Mouse (Mus musculus) embryonic facial prominence, embryonic 12.5 days (tissue): ENCODE data around the gene Rbm34. TPM values are rescaled to one million over a fixed set of nuclear protein-coding genes. Genes with fewer than 3 reads are reported as not detected.
A peak's percentile ranks its signal among the peaks of the same experiment; 100 is the strongest.

ENCODE experiments used
- ATAC-seq: fragments of 200-750 bp; cut with Nextera tagmentation; 2 replicates; pipeline ENCODE4 v1.8.0; 2017; ENCODE audit not compliant: insufficient number of reproducible peaks, insufficient read depth, low FRiP score, low TSS enrichment
- H3K27ac ChIP-seq: fragments of 300-500 bp; sonication (generic); 2 replicates; pipeline ENCODE4 v1.5.1; 2016; ENCODE audit warnings: mild to moderate bottlenecking
- H3K27me3 ChIP-seq: fragments of 300-500 bp; sonication (generic); 2 replicates; pipeline ENCODE4 v1.6.1; 2016; ENCODE audit warnings: mild to moderate bottlenecking, moderate library complexity
- H3K36me3 ChIP-seq: fragments of 300-500 bp; sonication (generic); 2 replicates; pipeline ENCODE4 v1.6.1; 2016; ENCODE audit warnings: mild to moderate bottlenecking
- H3K4me1 ChIP-seq: fragments of 300-500 bp; sonication (generic); 2 replicates; pipeline ENCODE4 v1.6.1; 2016
- H3K4me2 ChIP-seq: fragments of 300-500 bp; sonication (generic); replicated peaks from 2 replicates; pipeline ENCODE4 v1.6.1; 2016; ENCODE audit warnings: mild to moderate bottlenecking, moderate library complexity
- H3K4me3 ChIP-seq: fragments of 300-500 bp; sonication (generic); 2 replicates; pipeline ENCODE4 v1.5.1; 2016; ENCODE audit warnings: mild to moderate bottlenecking
- H3K9ac ChIP-seq: fragments of 300-500 bp; sonication (generic); 2 replicates; pipeline ENCODE4 v1.6.1; 2016; ENCODE audit warnings: mild to moderate bottlenecking, moderate library complexity
- H3K9me3 ChIP-seq: fragments of 300-500 bp; sonication (generic); 2 replicates; pipeline ENCODE4 v1.6.1; 2016; ENCODE audit warnings: mild to moderate bottlenecking, moderate library complexity
- WGBS: fragments of 180-500 bp; shearing (Covaris S2); methylation state at CpG from one replicate; pipeline ENCODE4 v1.1.7; 2016; 5-methylcytosine and 5-hydroxymethylcytosine counted together
- polyA plus RNA-seq: library from polyadenylated mRNA; unstranded; fragments of >200 nt; fragmentation: Nextera tagmentation; extraction: Ambion mirVana; gene quantifications from 2 replicates; pipeline ENCODE4 v1.2.1, GENCODE M21; 2016

The Rbm34 gene
- polyA plus RNA-seq, 1 experiment from 2014 or later = 35.4 TPM

DNA sequence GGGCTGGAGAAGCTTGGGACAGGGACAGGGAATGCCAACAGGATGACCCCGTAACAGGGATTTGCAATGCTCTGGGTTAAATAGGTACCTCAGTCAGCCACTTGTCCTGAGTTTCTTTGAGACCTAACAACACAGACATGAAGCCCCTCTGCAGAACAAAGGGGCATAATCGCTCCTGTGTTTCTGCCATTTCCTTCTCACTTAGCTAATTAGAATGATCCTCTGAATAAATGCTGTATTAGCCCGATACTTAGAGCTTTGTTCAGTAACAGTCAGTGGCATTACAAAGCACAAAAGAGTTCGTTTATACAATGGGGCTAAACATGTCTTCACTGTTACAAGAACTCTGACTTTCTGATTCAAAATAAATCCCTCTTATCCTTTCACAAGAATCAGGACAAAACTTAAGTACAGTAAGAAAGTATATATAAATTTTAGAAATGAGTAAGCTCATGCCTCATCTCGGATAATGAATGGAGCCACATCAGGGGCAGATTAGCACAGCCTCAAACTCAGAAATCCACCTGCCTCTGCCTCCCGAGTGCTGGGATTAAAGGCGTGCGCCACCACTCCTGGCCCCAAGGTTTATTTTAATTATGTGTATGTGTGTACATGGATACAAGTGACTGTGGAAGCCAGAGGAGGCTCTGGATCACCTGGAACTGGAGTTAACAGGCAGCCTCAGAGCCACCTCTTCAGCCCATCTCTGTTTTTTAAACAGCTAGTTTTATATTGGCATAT lies 5.9 kb upstream of the Rbm34 start:
- 64% methylated on average over 8 of the region's 8 CpGs for WGBS
- Histone ChIP-seq H3K4me2 (no peak overlapping the region), H3K36me3 (no peaks in the 10 kb centered on the region), H3K27me3 (peaks cover 13% of the 10 kb centered on the region), H3K4me3 (no peak overlapping the region), H3K9ac (no peak overlapping the region), H3K9me3 (no peaks in the 10 kb centered on the region), H3K27ac (no peak overlapping the region), H3K4me1 (no peaks in the 10 kb centered on the region)
- ATAC-seq = no peak

DNA sequence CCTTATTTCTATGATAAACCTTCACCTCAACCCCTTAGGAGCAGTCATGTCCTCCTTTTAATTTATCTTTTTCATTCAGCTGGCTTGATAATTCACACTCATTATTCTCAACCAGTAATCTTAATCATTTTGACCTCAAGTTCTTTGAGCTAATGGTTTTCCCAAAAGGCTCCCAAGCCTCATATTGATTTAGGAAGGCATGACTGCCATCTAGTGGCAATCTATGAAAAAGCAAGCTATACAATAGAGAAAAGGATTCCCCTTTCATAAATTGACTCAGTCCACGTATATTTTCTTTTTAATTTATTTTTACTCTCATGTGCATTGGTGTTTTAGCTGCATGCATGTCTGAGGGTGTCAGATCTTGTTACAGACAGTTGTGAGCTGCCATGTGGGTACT lies 4.8 kb upstream of the Rbm34 start:
- Histone ChIP-seq H3K27ac (no peak overlapping the region), H3K4me3 (no peak overlapping the region), H3K9ac (no peak overlapping the region), H3K4me1 (no peaks in the 10 kb centered on the region), H3K9me3 (no peaks in the 10 kb centered on the region), H3K27me3 (peaks cover 13% of the 10 kb centered on the region), H3K36me3 (no peaks in the 10 kb centered on the region), H3K4me2 (no peak overlapping the region)
- WGBS = 20% methylated on average over 1 of the region's 1 CpGs
- ATAC-seq = no peak

DNA sequence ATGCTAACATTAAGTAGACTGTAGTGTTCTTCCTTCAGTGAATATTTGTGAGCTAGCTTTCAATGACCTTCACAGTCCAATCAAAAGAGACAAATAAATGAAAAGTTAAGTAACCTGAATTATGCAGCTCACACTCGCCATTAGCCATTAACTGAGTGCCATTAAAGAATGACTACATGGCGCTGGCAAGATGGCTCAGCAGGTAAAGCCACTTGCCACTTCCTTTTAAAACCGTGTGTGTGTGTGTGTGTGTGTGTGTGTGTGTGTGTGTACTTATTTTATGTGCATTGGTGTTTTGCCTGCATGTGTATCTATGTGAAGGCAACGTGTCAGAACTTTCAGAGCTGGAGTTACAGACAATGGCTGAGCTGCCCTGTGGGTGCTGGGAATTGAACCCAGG lies 3.6 kb upstream of the Rbm34 start:
- Histone ChIP-seq H3K27me3 (peaks cover 10% of the 10 kb centered on the region; the same call in 1 of the 2 replicates), H3K4me3 (no peak overlapping the region), H3K9me3 (no peaks in the 10 kb centered on the region), H3K4me2 (no peak overlapping the region), H3K36me3 (no peaks in the 10 kb centered on the region), H3K9ac (no peak overlapping the region), H3K27ac (no peak overlapping the region), H3K4me1 (peaks cover 4% of the 10 kb centered on the region)
- 76% methylated on average over 4 of the region's 4 CpGs for WGBS
- no peak for ATAC-seq

DNA sequence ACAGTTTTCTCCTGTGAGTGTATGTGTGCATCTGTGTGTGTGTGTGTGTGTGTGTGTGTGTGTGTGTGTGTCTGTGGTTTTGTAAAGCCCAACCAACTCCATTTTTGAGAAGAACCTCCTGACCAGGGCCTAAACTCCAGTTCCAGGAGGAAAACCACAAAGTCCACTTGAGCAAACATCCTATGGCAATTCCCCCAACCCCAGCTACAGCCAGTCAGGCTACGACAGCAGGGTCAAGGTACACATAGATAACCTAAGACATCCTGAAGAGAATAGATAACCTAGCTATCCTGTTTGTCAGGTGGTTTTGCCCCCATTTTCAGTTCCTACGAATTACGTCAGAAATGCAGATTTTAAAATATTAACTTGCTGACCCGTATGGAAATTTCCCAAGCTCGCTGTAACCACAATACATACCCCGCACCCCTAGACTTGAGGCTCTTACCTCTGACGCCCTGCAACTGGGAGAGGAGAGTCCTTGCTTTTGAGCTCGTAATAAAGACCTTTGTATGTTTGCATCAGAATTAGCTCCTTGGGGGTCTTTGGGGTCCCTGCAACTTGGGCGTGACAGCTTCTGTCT lies 2.9 kb upstream of the Rbm34 start:
- no peak for ATAC-seq
- peaks cover 5% of the 10 kb centered on the region for H3K36me3 ChIP-seq
- peaks cover 7% of the 10 kb centered on the region for H3K4me1 ChIP-seq
- no peak overlapping the region for H3K4me2 ChIP-seq
- no peaks in the 10 kb centered on the region for H3K9me3 ChIP-seq
- WGBS = 78% methylated on average over 9 of the region's 9 CpGs
- peaks cover 10% of the 10 kb centered on the region; the same call in 1 of the 2 replicates for H3K27me3 ChIP-seq
- H3K4me3 ChIP-seq = no peak overlapping the region
- no peak overlapping the region for H3K9ac ChIP-seq
- H3K27ac ChIP-seq = no peak overlapping the region

DNA sequence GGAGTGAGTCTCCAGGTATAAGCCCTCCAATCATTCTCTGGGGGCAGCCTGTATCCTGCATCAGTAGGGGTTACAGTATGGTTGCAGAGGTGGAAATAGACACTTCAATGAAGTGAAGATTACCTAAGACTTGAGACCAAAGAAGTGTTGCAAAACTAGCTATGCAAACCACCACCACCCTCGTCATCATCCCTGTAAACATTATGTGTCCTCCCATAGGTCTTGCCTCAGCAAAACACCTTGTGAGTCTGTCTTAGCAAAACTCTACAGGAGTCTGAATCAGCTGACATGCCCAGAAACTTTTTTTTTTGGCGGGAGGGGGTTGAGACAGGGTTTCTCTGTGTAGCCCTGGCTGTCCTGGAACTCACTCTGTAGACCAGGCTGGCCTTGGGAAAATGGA lies 1.8 kb upstream of the Rbm34 start:
- Histone ChIP-seq H3K9me3 (no peaks in the 10 kb centered on the region), H3K4me1 (peaks cover 7% of the 10 kb centered on the region), H3K4me2 (no peak overlapping the region), H3K27me3 (peaks cover 6% of the 10 kb centered on the region; the same call in 1 of the 2 replicates), H3K36me3 (peaks cover 14% of the 10 kb centered on the region), H3K4me3 (no peak overlapping the region), H3K9ac (no peak overlapping the region), H3K27ac (no peak overlapping the region)
- no peak for ATAC-seq
- 79% methylated on average over 2 of the region's 2 CpGs for WGBS

DNA sequence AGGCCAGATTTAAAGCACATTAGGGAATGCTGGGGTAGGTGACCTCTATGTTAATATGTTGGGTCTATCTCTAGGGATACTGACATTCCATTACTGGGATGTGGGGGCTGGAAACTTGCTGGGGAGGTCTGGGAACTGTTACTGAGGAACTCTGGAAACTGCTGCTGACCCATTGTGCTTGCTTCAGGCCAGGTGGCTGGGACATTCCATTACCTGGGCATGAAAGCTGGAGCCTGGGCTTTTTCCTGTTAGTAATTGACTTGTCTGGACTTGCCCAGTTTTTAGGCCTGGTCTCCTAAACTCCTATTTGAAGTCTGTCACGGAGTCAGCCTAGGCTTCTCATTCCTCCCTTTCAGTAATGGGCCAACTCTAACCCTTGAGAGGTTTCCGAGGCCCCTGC lies 1.2 kb upstream of the Rbm34 start:
- no peak overlapping the region for H3K27ac ChIP-seq
- 87% methylated on average over 2 of the region's 2 CpGs for WGBS
- peaks cover 18% of the 10 kb centered on the region for H3K36me3 ChIP-seq
- peaks cover 6% of the 10 kb centered on the region; the same call in 1 of the 2 replicates for H3K27me3 ChIP-seq
- peaks cover 7% of the 10 kb centered on the region for H3K4me1 ChIP-seq
- H3K9me3 ChIP-seq = no peaks in the 10 kb centered on the region
- H3K9ac ChIP-seq = no peak overlapping the region
- H3K4me2 ChIP-seq = no peak overlapping the region
- ATAC-seq = no peak
- no peak overlapping the region for H3K4me3 ChIP-seq

DNA sequence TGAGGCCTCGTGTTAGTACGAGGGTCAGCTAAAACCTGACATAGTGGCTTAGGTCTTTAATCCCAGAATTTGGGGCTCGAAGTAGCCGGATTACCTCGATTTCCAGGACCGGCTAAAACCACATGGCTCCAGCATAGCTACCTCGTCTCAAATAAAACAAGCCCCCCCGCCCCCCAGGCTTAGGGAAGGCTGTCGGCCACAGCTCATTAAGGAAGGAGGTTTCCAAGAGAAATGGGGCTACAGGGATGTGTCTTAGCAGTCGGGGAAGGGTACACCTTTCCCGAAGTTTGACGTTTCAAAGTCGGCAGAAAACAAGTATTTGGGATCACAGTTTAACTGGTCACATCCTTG lies 418 bp upstream of the Rbm34 start:
- H3K36me3 ChIP-seq = peaks cover 26% of the 10 kb centered on the region
- 0 out of 2 replicates have a peak, but pooled peaks have one; percentile 30 for ATAC-seq
- H3K4me2 ChIP-seq = peak overlapping the region; percentile 82
- H3K4me1 ChIP-seq = peaks cover 7% of the 10 kb centered on the region
- H3K4me3 ChIP-seq = peak overlapping the region; percentile 100
- peak overlapping the region; percentile 87 for H3K9ac ChIP-seq
- WGBS = 11% methylated on average over 13 of the region's 13 CpGs
- peaks cover 3% of the 10 kb centered on the region; the same call in 1 of the 2 replicates for H3K27me3 ChIP-seq
- no peaks in the 10 kb centered on the region for H3K9me3 ChIP-seq
- H3K27ac ChIP-seq = peak overlapping the region; percentile 69

DNA sequence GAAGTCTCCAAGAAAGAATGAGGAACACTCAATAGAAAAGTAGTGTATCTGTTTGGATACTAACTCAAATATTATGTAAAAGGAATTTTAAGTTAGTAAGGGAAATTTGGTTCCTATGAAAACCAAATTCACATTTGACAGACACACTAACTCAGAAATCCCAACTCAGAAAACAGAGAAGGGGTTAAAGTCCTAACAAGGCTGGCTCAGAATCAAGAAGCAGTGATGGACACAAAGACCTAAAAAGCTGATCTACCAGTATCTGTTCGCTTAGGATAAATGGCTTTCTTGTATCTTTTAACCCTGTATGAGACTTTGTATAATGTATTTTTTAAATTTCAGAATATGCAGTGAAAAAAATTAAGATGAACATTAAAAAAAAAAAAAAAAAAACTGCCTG lies 1.3 kb downstream of the Rbm34 start:
- Histone ChIP-seq H3K9me3 (no peaks in the 10 kb centered on the region), H3K4me3 (no peak overlapping the region), H3K27me3 (no peaks in the 10 kb centered on the region), H3K4me1 (peaks cover 7% of the 10 kb centered on the region), H3K27ac (no peak overlapping the region), H3K36me3 (peaks cover 40% of the 10 kb centered on the region), H3K4me2 (no peak overlapping the region), H3K9ac (no peak overlapping the region)
- WGBS = 86% methylated on average over 1 of the region's 1 CpGs
- ATAC-seq = no peak

DNA sequence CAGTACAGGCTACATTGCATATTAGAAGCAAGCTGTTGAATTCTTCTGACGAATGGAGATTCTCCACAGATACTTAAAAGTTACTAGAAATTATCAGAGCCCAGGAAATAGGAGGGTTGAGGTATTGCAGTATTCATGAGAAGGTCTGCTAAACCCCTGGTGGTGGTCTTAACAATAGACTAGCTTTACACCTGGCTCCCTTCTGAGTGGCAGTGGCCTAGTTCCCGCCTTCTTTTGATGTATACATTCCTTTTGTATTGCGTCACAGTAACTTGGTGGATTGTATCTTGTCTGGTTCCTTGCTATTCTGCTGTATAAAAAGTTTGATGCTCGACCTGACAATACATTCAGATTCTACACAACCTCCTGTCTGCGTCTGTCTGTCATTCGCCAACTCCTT lies 2.8 kb downstream of the Rbm34 start:
- H3K36me3 ChIP-seq = peaks cover 50% of the 10 kb centered on the region
- H3K27me3 ChIP-seq = no peaks in the 10 kb centered on the region
- peaks cover 7% of the 10 kb centered on the region for H3K4me1 ChIP-seq
- ATAC-seq = no peak
- 92% methylated on average over 6 of the region's 6 CpGs for WGBS
- no peak overlapping the region for H3K4me3 ChIP-seq
- no peak overlapping the region for H3K9ac ChIP-seq
- H3K9me3 ChIP-seq = no peaks in the 10 kb centered on the region
- no peak overlapping the region for H3K4me2 ChIP-seq
- no peak overlapping the region for H3K27ac ChIP-seq

DNA sequence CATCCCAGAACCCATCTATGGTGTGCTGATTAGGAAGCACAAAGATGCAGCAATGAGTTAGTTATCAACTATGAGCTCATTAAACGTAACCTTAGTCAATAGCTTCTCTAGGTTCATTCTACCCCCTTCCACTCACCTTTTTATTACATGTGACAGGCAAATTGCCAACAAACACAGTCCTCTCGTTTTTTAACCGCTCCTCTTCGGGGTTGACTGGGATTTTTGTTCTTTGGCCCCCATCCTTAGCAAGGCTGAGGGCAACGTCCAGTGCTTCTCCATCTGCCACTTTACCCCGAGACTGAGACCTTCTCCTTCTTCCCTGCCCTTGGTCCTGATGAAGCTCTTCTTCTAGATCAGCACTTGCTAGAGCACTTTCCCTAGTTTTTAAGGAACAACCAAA lies 5.6 kb downstream of the Rbm34 start:
- no peak for ATAC-seq
- no peak overlapping the region for H3K4me2 ChIP-seq
- peaks cover 6% of the 10 kb centered on the region for H3K4me1 ChIP-seq
- H3K9ac ChIP-seq = no peak overlapping the region
- WGBS = 82% methylated on average over 6 of the region's 6 CpGs
- no peaks in the 10 kb centered on the region for H3K9me3 ChIP-seq
- no peak overlapping the region for H3K27ac ChIP-seq
- peaks cover 71% of the 10 kb centered on the region for H3K36me3 ChIP-seq
- no peak overlapping the region for H3K4me3 ChIP-seq
- H3K27me3 ChIP-seq = no peaks in the 10 kb centered on the region

DNA sequence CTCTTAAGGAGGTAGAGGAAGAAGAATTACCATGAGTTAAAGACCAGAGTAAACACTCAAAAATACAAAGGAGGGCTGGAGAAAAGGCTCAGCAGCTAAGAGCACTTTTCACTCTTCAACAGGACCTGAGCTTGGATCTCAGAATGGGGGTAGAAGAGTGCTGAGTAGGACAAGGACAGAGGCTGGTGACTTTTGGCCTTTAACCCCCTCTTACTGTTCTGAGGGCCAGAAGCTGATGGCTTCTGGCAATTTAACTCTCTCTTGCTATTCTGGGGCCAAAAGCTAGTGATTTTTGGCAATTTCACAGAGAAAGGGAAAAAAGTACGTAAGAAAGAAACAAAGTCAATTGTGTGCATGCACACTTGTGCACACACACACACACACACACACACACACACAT lies 8.0 kb downstream of the Rbm34 start:
- H3K27ac ChIP-seq = no peak overlapping the region
- H3K27me3 ChIP-seq = no peaks in the 10 kb centered on the region
- H3K4me1 ChIP-seq = no peaks in the 10 kb centered on the region
- H3K9me3 ChIP-seq = no peaks in the 10 kb centered on the region
- no peak overlapping the region for H3K4me2 ChIP-seq
- no peak overlapping the region for H3K4me3 ChIP-seq
- H3K36me3 ChIP-seq = peaks cover 67% of the 10 kb centered on the region
- no peak overlapping the region for H3K9ac ChIP-seq
- WGBS = 94% methylated on average over 1 of the region's 1 CpGs
- no peak for ATAC-seq

DNA sequence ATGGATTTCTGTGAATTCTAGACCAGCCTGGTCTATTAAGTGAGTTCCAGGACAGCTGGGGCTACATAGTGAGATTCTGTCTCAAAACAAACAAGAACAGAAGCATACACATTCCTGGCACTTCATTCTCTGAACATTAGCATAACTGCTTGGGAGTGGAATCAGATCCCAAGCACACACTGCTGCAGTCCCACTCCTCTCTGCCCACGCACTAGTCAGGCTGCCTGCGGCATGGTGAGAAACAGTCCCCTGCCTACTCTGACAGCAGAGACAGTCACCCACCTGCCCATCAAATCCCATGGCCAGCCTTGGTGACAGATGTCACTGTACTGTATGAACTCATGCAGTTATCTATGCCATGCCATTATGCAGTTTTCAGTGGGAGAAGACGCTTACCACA lies 9.4 kb downstream of the Rbm34 start:
- no peaks in the 10 kb centered on the region for H3K27me3 ChIP-seq
- H3K9ac ChIP-seq = no peak overlapping the region
- H3K4me1 ChIP-seq = no peaks in the 10 kb centered on the region
- no peak for ATAC-seq
- peaks cover 69% of the 10 kb centered on the region for H3K36me3 ChIP-seq
- no peaks in the 10 kb centered on the region for H3K9me3 ChIP-seq
- H3K27ac ChIP-seq = no peak overlapping the region
- H3K4me3 ChIP-seq = no peak overlapping the region
- no peak overlapping the region for H3K4me2 ChIP-seq
- 96% methylated on average over 3 of the region's 3 CpGs for WGBS
